Mouse (Mus musculus): ENCODE data around the gene Ypel4. TPM values are rescaled to one million over a fixed set of nuclear protein-coding genes. Genes with fewer than 3 reads are reported as not detected.
"Not testable (repeated sequence)": the region's sequence is repeated elsewhere in the genome, so short reads cannot be mapped to it uniquely, and the experiment has no call there.

Gene Ypel4
- total RNA-seq, 2 experiments from 2014 or later, result 0.20 to 0.23 TPM

DNA sequence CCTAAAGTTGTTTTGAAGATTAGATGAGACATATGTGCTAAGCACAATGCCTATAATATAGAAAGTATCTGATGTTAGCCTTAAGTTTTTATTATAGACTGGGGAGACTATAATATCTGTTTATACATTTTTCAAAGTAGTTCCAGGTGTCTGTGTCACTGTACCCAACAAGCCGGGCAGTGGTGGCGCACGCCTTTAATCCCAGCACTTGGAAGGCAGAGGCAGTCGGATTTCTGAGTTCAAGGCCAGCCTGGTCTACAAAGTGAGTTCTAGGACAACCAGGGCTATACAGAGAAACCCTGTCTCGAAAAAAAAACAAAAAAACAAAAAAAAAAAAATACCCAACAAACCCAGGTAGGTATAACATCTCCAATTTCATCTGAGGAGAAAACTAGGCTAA is 5.7 kb upstream of the Ypel4 start:
- DNase-seq, result not testable (repeated sequence)

DNA sequence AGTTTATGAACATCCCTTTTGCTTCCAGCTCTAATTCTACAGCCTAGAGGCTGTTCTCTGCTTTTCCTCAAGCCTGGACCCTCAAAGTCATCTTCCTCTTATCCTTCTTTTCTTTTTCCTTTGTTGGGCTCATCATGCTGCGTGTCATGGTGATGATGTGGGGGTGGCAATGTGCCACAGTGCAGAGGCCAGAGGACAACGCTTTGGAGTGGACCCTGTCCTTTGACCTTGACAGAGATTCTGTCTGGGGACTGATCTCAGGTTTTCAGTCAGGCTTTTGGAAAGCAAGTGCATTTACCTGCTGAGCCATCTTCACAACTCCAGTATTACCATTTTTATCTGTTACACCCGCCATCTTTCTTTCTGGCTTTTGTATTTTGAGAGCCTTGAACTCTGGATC is 2.7 kb upstream of the Ypel4 start:
- DNase-seq, result no peak

DNA sequence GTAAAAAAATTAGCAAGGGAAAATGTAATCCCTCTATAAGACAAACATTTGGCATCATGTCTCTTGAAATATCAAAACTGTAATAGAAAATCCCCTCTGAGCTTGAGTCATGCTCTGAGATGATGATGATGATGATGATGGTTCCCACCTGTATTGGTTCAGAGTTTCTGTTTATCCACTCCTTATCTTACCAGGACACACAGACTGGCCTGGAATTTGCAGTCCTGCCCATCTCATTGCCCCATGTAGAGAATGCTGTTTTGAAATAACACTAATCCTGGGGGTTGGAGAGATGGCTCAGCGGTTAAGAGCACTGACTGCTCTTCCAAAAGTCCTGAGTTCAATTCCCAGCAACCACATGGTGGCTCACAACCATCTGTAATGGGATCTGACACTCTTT is 1.5 kb upstream of the Ypel4 start:
- no peak for DNase-seq

DNA sequence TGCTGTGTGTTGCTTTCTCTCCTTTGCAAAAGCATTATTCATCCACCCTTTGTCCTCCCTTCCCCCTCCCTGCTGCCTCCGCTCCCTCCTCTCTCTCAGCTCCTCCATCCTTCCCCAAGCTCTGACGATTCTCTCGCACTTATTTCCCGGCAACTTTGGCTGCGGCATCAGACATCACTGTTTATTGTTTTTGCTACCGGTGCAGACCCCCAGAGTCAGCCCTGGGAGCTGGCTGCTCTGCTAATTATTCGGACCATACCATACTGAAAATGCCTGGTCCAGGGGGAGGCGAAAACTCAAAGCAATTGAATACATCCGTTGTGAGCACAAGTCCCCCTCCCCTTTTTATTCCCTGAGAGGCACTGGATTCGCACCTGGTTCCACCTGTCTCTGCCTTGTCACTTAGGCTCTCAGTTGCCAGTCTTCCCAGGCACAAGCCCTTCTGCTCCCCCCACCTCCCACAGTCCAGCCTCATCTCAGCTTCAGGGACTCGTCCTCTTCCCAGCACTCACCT is 550 bp downstream of the Ypel4 start:
- no peak for DNase-seq

DNA sequence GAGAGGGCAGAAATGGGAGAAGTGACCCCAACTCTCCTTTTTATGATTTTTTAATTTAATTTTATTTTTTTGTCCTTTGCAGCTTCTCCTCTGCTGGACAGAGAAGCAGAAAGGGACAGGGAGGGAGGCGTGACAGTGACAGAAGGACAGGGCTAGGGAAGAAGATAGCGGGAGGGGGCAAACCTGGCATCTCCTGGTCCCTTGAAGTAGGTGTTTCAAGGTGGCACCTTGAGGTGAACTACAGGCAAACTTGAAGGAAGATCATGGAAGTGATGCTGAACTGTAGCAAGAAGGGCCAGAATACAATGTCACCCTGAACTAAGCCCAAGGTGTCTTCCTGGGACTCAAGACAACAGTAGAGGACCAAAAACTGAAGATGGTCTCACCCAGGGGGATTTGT is 1.1 kb downstream of the Ypel4 start:
- no peak for DNase-seq

DNA sequence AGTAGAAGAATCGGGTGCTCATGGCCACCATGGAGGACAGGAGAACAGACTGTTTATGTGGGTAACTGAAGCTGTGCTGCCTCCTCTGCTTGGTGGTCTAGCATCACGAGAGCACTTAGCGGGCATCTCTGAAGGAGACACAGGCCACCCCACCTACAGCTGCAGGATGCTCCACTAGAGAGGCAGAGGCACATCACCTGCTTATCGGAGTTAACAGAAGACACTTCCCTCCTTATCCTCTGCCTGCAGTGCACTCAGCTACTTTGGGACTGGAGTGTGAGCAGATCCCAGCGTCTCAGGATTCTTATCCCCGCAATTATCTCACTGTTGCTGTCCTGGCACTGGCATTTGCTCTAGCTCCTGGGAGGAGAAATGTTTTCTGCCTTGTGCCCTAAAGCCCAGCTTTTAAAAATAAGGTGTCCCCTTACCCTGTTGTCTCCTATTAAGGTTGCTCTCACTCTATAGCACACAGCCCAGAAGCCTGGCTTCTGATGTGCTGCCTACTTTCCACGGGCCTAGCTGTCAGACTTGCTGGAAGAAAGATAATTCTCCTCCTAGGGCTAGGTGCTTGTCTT is 1.6 kb downstream of the Ypel4 start:
- DNase-seq, result no peak

DNA sequence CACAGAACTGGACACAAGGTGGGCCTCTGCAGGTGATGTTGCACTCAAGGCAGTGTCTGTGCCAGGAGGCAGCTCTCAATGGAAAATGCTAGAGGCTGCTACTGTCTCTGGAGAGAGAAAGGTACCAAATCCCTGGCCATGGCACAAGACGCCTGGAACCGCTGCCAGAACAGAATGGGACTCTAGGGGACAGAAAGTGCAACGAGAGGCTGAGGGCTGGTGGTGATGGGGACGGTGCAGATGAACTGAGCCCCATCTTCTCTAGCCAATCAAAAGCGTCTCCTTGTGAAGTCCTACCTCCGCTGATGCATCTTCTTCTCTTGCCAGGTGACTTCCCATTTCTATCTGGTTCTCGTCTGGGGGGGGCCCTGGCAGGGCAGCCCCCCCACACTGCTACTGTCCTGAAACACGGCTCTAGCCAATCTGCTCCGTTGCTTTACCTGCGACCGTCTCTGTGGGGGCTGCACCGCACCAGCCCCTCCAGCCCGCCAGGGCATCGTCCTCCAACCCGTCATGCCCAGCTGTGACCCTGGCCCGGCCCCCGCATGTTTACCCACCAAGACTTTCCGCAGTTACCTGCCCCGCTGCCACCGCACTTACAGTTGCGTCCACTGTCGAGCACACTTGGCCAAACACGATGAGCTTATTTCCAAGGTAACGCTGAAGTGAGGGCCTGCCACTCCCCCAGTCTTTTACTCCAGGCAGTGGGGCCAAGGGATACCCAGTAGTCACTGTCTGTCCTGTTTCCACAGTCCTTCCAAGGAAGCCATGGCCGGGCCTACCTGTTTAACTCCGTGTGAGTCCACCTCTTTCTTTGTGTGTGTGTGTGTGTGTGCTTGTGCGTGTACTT is 2.7 kb downstream of the Ypel4 start:
- DNase-seq, result no peak

DNA sequence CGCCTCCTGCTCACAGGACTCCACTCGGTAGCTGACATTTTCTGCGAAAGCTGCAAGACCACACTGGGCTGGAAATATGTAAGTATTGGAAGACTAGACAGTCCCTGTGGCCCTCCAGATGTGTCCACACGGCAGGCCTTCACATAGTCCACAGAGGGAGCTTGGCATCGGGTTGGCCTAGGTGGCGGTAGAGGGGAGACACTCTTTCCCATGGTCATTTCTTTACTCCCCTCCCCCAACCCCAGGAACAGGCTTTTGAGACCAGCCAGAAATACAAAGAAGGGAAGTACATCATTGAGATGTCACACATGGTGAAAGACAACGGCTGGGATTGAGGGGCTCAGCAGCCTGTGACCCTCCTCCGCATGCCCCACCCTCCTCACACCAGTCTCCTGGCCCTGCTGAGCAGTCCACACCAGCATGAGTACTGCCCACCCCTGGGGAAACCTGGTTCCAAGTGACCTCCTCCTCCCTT is 3.6 kb downstream of the Ypel4 start:
- no peak for DNase-seq

DNA sequence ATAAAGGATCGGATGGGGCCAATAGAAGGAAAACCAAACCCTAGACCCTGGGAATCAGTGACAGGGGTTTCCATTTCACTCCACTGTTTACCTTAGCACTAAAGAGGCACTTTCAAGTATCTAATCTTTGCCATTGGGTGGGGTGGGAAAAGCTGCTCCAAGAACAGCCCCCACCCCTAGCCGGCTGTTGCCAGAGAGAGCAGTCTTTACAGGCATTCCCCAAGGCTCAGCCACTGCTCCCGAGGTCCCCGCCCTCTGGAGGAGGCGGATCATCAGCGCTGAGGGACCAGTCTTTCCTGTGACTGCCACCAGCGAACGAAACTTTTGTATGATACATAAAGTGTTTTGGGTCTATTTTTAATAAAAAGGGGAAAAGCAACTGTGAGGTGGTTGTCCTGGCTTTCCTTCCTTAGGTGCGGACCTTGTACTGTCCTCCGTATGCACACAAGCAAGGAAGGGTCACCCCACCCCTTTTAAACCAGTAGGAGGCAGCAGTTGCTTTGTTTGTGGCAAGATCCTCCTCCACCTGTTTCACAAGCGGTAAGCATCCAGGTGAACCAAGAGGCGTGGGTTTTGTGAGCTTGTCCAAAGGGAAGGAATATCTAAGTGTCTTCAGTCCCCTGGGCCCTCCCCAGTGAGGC is 4.5 kb downstream of the Ypel4 start:
- peak; percentile 22 to 54 for DNase-seq

DNA sequence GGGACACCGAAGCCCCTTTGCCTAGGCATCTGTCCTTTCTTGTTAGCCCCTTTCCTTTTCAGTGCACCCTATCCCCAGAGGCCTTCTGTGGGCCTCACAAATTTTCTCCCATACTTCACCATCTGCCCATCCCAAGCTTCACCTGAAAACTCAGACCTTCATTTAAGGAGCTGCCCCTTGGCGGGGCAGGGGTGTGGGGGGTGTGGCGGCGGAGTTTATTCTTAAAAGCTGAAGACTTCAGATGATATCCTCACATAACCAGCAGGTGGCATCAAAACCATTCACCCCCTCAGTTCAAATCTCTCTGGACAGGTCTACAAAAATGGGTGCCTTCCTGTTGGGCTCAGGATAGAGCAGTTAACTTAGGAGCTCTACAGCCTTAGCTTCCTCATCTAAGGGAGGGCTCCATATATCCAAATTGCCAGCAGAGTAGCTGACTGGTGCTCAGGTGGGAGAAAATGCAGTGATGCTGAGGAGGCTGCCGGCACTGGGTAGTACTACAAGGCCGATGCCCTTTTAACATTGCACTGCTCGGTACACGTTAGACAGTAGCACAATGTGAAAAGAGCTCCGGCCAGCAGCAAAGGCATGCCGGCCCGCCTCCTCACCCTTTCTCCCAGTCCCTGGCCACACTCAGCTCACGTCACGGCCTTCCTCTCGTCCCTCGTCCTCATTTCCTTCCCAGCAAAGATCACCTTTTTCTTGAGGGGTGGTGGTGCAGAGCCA is 6.9 kb downstream of the Ypel4 start:
- DNase-seq, result peak in 1 of 2 experiments; percentile 18

DNA sequence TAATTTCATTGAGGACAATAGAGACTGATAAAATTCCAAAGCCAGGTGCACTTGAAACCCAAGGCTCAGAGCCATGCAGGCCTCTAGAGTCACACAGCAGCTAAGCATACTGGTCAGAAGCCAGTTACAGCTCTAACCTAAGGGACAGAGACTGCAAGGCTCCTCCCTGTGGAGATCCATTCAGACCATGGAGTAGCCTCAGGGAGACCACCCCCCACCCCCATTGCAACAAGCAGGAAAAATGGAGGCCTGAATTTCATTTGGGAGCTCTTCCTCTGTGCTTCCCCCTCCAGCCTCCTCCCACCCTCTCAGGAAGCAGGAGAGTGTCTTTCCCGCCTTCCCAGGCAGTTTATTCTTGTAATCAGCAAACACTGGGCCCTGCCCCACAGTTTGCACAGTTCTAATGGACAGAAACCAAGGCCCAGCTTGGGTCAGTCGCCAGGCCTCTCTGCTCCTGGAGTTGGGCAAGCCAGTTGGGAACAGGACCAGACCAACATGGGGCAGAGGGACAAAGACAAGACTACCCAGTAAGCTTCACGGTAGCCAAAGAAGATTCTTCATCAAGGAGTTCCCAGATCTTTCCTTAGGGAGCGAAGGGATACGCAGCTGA is 8.1 kb downstream of the Ypel4 start:
- peak in 1 of 2 experiments; percentile 15 for DNase-seq

DNA sequence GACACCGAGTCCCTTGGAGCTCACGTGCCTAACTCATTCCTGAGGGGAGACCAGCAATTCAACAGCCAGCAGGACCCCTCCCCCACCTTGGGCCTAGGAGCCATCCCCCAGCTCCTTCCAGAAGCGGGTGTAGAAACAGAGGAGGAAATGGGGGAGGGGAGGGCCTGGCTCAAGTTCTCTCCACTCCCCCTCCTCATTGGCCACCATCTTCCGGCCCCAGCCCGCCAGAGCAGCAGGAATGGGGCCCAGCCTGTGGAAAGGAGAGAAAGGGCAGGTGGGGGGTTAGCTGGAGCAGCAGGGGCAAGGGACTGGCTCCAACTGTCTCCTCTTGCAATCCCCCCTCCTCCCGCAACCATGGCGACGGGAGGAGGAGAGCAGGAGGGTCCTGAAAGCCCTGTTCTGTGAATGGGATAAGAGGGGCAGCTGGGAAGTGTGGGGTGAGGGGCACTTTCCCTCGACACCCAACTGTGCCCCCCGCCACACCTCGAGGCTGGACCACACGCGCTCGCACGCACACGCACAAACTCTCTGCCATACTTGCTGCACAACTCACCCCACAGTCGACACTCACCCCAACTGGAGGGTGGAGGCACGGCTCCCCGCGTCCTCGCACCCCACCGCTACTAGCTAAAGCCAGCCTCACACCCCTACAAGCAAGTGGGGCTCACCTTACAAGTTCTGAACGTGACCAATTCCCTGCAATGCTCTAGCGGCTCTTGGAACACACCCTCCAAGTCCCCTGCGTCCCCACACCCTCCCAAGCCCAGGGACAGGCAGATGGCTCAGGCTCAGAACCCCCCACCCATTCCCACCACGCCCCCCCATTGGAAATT is 8.8 kb downstream of the Ypel4 start:
- peak in 1 of 2 experiments; percentile 11 for DNase-seq

DNA sequence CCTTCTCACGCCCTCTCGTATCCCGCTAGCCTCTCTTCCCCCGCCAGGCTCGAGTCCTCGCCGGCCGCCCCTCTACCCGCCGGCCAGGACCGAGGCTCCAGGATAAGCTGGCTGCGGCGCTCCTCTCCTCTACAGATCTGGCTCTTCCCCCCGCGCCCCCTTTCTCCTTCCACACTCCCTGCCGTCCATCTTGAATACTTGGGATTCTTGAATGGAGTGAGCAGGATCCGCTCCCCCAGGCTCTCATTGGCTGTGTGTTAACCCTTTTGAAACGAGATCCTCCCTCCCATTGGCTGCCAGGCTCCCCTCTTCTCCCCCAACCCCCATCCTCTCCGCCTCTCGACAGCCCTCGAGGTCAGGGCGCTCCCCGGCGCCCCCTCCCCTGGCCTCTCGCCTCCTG is 9.7 kb downstream of the Ypel4 start, which contains the start of gene Gm19426:
Gene Gm19426 (minus strand): TSS at position 95 of the 400 bp plus-strand sequence.
- peak; percentile 65 to 72 for DNase-seq

DNA sequence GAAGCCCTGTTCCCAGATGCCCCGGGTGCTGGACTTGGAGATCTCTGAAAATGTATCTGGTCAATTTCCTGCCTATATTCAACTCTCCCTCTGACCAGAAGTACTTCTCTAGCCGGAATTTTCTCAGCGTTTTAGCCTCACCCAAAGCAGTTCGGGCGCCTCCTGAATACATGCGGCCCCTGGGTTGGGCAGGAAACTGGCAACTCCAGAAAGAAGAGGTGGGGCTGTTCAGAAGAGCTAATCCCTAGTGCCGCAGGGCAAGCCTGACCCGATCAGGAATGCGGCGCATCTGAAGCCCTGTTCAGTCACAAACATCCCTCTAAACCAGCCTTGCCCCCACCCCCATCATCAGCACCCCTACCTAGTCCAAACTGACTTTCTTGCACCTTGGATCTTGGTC is 10.3 kb downstream of the Ypel4 start:
- DNase-seq, result no peak

DNA sequence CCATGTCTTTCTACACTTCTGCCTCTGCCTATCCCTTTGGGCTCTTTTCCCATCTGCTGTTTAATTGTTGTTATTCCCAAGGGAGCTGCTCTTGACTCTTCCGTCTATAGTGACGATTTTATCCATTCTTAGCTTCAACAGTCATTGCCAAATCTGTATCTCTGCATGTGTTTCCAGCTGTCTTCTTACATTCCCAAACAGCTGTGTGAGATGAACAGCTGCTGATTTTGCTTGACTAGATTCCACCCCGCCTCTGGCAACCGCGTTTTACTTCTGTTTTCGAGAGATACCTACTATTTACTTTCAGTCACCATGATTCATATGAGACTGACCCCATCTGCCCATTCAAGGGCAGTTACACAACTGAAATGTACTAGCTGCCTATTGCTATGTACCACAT is 16.3 kb downstream of the Ypel4 start:
- peak; percentile 52 to 61 for DNase-seq

DNA sequence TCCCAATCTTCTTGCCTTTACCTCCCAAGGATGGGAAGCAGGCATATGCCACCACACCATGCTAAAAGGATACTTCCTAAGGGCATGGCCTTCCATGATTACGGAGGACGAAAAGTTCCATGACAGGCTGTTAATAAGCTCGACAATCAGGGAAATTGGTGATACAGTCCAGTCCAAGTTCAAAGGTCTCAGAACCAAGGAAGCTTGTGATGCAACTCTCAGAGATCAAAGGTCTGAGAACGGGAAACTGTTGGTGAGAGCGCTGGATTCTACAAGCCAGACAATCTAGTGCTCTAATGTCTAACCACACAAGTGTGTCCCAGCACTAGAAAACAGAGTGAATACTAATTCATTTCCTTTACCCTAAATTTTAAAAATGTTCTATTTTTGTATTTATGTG is 22.4 kb downstream of the Ypel4 start:
- no peak for DNase-seq

DNA sequence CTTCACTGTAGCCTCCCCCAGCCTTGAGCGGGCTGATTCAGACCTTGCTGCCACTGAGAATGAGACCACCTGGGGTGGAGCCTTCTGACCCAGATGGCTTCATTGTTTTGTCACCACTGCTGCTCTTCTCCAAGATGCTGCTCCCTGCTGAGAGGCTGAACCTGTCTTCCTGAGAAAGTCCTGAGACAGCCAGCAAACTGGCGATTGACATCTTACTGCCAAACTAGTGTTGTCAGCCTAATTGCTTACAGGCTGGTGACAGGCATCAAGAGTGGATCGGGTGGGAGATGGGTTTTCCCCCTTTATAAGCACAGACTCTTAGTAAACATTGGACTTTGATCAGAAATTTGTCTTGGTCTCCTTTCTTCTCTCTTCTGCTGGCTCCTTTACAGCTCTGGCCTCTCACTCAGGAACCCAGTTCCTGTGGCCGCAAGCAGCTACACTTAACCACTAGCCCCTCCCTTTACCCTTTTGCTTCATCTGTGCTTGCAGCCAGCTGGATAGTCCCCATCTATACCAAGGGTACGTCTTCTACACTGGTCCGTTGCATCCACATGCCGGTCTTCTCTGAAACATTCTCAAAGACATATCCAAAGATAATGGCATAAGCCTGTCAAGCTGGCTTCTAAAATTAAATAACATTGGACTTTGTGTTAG is 23.3 kb downstream of the Ypel4 start:
- DNase-seq, result no peak

DNA sequence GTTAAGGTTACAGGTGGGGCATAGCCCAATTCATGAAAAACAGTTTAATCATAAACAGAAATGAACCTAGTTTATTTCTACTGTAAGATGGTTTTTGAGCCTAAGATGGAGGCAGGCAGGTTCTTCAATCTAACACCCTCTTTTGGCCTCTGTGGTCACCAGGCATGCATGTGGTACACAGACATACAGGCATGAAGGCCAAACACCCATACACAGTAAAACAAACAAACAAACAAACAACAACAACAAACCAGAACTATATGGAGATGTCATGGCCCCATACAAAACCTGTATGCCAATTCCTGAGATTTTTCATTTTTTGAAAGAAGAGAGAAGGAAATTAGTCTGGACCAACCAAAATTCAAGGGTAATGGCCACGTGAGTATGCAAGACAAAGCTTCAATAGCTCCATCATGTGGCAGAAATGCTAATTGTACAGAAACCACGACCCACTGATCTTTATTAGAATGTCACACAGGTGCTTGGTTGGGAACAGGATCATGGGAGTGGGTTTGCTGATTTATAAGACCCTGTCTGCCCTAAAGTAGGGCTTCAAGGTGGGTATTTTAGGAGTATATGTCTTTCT is 24.8 kb downstream of the Ypel4 start:
- DNase-seq, result peak; percentile 42 to 77

DNA sequence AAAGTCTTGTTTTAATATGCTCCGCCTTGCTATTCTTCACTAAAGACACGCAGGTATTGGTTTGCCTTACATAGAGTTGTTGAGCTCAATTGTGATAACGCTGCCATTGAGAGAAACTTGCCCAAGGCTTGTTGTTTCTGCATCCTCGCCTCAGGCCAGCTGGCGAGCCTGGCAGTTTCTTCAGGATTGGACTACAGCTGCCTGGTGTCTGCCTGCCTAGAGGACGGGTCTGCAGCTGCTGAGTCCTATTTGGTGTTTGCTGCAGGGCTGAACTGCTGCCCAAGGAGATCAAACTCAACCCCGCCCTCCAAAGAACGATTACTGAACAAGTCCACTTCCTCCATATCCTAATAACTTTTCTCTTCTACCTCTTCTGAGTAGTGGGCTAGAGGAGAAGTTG is 26.9 kb downstream of the Ypel4 start:
- DNase-seq, result no peak

DNA sequence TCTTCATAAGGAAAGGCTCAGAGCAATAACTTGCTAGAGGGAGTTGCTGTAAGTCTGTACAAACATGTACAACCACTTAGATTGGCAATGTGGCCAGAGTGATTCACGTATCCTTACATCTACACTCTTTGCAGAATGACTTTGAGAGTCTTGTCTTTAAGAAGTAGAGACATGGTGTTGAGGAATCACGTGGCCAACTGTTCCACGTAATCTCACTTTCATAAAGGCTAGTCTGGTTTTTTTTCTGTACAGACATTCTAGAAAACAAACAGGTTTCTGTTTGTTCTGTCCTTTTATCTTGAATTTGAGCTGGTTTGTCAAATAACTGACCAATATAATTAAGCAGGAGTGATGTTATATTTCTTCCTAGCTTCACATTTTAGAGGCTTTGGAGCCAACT is 27.5 kb downstream of the Ypel4 start:
- DNase-seq, result no peak
